Mouse (Mus musculus): ENCODE data around the gene Rspry1. TPM values are rescaled to one million over a fixed set of nuclear protein-coding genes. Genes with fewer than 3 reads are reported as not detected.

Rspry1 gene
- total and polyA plus RNA-seq, 2 experiments from 2014 or later: 15.8 to 22.7 TPM

GRCm38 (mm10) chr8:94602471-94603131 is 864 bp downstream of the Rspry1 start:
- TF ChIP-seq EP300 (IDR thresholded peaks at IDR 0.05; ENCODE audit: low read depth) (no peak), CTCF (IDR thresholded peaks at IDR 0.05; ENCODE audit: low read depth) (no peak)
- Histone ChIP-seq H3K4me2 (ENCODE audit: low read depth, low read length) (peak overlapping the region; percentile 93), H3K4me1 (ENCODE audit: control insufficient read depth, insufficient read depth) (peaks cover 18% of the 10 kb centered on the region), H3K9ac (replicated peaks; ENCODE audit: low read depth, low read length) (peak overlapping the region; percentile 89), H3K9me3 (replicated peaks; ENCODE audit: control insufficient read depth, low read length) (no peaks in the 10 kb centered on the region), H3K4me3 (ENCODE audit: low read depth, low read length) (peak overlapping the region; percentile 98), H3K36me3 (replicated peaks; ENCODE audit: control insufficient read depth, insufficient read depth, low read length) (no peaks in the 10 kb centered on the region), H3K27ac (ENCODE audit: low read depth) (peak overlapping the region; percentile 94), H3K27me3 (ENCODE audit: control insufficient read depth, insufficient read depth, low read length) (no peaks in the 10 kb centered on the region)
- under 1% methylated on average over 31 of the region's 31 CpGs for WGBS
- ATAC-seq (ENCODE audit: insufficient read depth, low read depth) (no peak), DNase-seq (ENCODE audit: low spot score) (peak; percentile 29)

GRCm38 (mm10) chr8:94604030-94604429 is 2.3 kb downstream of the Rspry1 start:
- Histone ChIP-seq H3K9me3 (replicated peaks; ENCODE audit: control insufficient read depth, low read length) (no peaks in the 10 kb centered on the region), H3K9ac (replicated peaks; ENCODE audit: low read depth, low read length) (no peak overlapping the region), H3K4me3 (ENCODE audit: low read depth, low read length) (no peak overlapping the region), H3K27me3 (ENCODE audit: control insufficient read depth, insufficient read depth, low read length) (no peaks in the 10 kb centered on the region), H3K4me2 (ENCODE audit: low read depth, low read length) (no peak overlapping the region), H3K36me3 (replicated peaks; ENCODE audit: control insufficient read depth, insufficient read depth, low read length) (no peaks in the 10 kb centered on the region), H3K27ac (ENCODE audit: low read depth) (no peak overlapping the region), H3K4me1 (ENCODE audit: control insufficient read depth, insufficient read depth) (peaks cover 18% of the 10 kb centered on the region)
- TF ChIP-seq CTCF (IDR thresholded peaks at IDR 0.05; ENCODE audit: low read depth) (no peak), EP300 (IDR thresholded peaks at IDR 0.05; ENCODE audit: low read depth) (no peak)
- DNase-seq (ENCODE audit: low spot score): no peak
- ATAC-seq (ENCODE audit: insufficient read depth, low read depth): no peak
- 76% methylated on average over 2 of the region's 2 CpGs for WGBS

- DNase-seq (ENCODE audit: low spot score) (no peak), ATAC-seq (ENCODE audit: insufficient read depth, low read depth) (no peak)
- Histone ChIP-seq H3K36me3 (replicated peaks; ENCODE audit: control insufficient read depth, insufficient read depth, low read length) (no peaks in the 10 kb centered on the region), H3K27ac (ENCODE audit: low read depth) (no peak overlapping the region), H3K4me2 (ENCODE audit: low read depth, low read length) (no peak overlapping the region), H3K9me3 (replicated peaks; ENCODE audit: control insufficient read depth, low read length) (no peaks in the 10 kb centered on the region), H3K9ac (replicated peaks; ENCODE audit: low read depth, low read length) (no peak overlapping the region), H3K4me1 (ENCODE audit: control insufficient read depth, insufficient read depth) (peaks cover 8% of the 10 kb centered on the region; the same call in 1 of the 2 replicates), H3K27me3 (ENCODE audit: control insufficient read depth, insufficient read depth, low read length) (no peaks in the 10 kb centered on the region), H3K4me3 (ENCODE audit: low read depth, low read length) (no peak overlapping the region)
- 89% methylated on average over 5 of the region's 5 CpGs for WGBS
- no peak for TF ChIP-seq EP300 (IDR thresholded peaks at IDR 0.05; ENCODE audit: low read depth)
- no peak for TF ChIP-seq CTCF (IDR thresholded peaks at IDR 0.05; ENCODE audit: low read depth)
Measured at GRCm38 (mm10) chr8:94607064-94607463, 5.3 kb downstream of the Rspry1 start.

GRCm38 (mm10) chr8:94624885-94625284 is 23.1 kb downstream of the Rspry1 start:
- TF ChIP-seq EP300 (IDR thresholded peaks at IDR 0.05; ENCODE audit: low read depth): no peak
- TF ChIP-seq CTCF (IDR thresholded peaks at IDR 0.05; ENCODE audit: low read depth): no peak
- ATAC-seq (ENCODE audit: insufficient read depth, low read depth): no peak
- Histone ChIP-seq H3K27ac (ENCODE audit: low read depth) (no peak overlapping the region), H3K27me3 (ENCODE audit: control insufficient read depth, insufficient read depth, low read length) (no peaks in the 10 kb centered on the region), H3K9ac (replicated peaks; ENCODE audit: low read depth, low read length) (no peak overlapping the region), H3K4me1 (ENCODE audit: control insufficient read depth, insufficient read depth) (no peaks in the 10 kb centered on the region), H3K36me3 (replicated peaks; ENCODE audit: control insufficient read depth, insufficient read depth, low read length) (peaks cover 9% of the 10 kb centered on the region), H3K4me3 (ENCODE audit: low read depth, low read length) (no peak overlapping the region), H3K9me3 (replicated peaks; ENCODE audit: control insufficient read depth, low read length) (no peaks in the 10 kb centered on the region), H3K4me2 (ENCODE audit: low read depth, low read length) (no peak overlapping the region)
- DNase-seq (ENCODE audit: low spot score): no peak
- 88% methylated on average over 1 of the region's 1 CpGs for WGBS

- Histone ChIP-seq H3K9me3 (replicated peaks; ENCODE audit: control insufficient read depth, low read length) (no peaks in the 10 kb centered on the region), H3K4me1 (ENCODE audit: control insufficient read depth, insufficient read depth) (no peaks in the 10 kb centered on the region), H3K36me3 (replicated peaks; ENCODE audit: control insufficient read depth, insufficient read depth, low read length) (peaks cover 59% of the 10 kb centered on the region), H3K27me3 (ENCODE audit: control insufficient read depth, insufficient read depth, low read length) (no peaks in the 10 kb centered on the region), H3K4me3 (ENCODE audit: low read depth, low read length) (no peak overlapping the region), H3K27ac (ENCODE audit: low read depth) (no peak overlapping the region), H3K4me2 (ENCODE audit: low read depth, low read length) (no peak overlapping the region), H3K9ac (replicated peaks; ENCODE audit: low read depth, low read length) (no peak overlapping the region)
- DNase-seq (ENCODE audit: low spot score): no peak
- TF ChIP-seq EP300 (IDR thresholded peaks at IDR 0.05; ENCODE audit: low read depth): no peak
- TF ChIP-seq CTCF (IDR thresholded peaks at IDR 0.05; ENCODE audit: low read depth): no peak
- 68% methylated on average over 2 of the region's 2 CpGs for WGBS
- no peak for ATAC-seq (ENCODE audit: insufficient read depth, low read depth)
Measured at GRCm38 (mm10) chr8:94633564-94634194, 31.9 kb downstream of the Rspry1 start.
